Mouse (Mus musculus): ENCODE results near the gene Mylip.

GRCm38 (mm10) chr13:45371673-45372072, 17.9 kb upstream of the Mylip start:
- TF ChIP-seq CTCF (conservative IDR thresholded peaks at IDR 0.05; ENCODE audit: low read length) (no peak), POU5F1 (IDR thresholded peaks at IDR 0.05; ENCODE audit: borderline replicate concordance, low read length) (no peak), NANOG (IDR thresholded peaks at IDR 0.05; ENCODE audit: borderline replicate concordance, low read length) (no peak)

All from E14TG2a.4 (cell line).